Mouse (Mus musculus) myocyte (in vitro differentiated cells): ENCODE data around the gene Pbrm1.

Experiments
- CEBPB ChIP-seq: IDR thresholded peaks from 2 replicates; pipeline ENCODE4 v1.6.1; 2011; ENCODE audit warnings: mild to moderate bottlenecking, moderate library complexity; ENCODE audit not compliant: poor library complexity, insufficient read depth, severe bottlenecking
- E2F4 ChIP-seq: IDR thresholded peaks from one replicate; pipeline ENCODE4 v1.6.1; 2011; ENCODE audit warnings: mild to moderate bottlenecking, control low read depth, moderate library complexity; ENCODE audit not compliant: insufficient read depth
- MAX ChIP-seq: IDR thresholded peaks from one replicate; pipeline ENCODE4 v1.6.1; 2011; ENCODE audit warnings: low read depth, mild to moderate bottlenecking, control low read depth
- MYOD1 ChIP-seq, 3 experiments: IDR thresholded peaks; one replicate each; pipeline ENCODE4 v1.6.1; 2011; ENCODE audit warnings: control low read depth in 2 of 3, low read depth in 2 of 3, mild to moderate bottlenecking in 2 of 3, moderate library complexity in 1 of 3; ENCODE audit not compliant: insufficient read length in 2 of 3, control insufficient read depth in 1 of 3
- POLR2A ChIP-seq: IDR thresholded peaks from one replicate; pipeline ENCODE4 v1.6.1; 2011; ENCODE audit warnings: low read depth, mild to moderate bottlenecking, control low read depth, moderate library complexity; ENCODE audit not compliant: insufficient read length
- POLR2AphosphoS2 ChIP-seq: IDR thresholded peaks from one replicate; pipeline ENCODE4 v1.6.1; 2011; ENCODE audit warnings: low read depth, control low read depth; ENCODE audit not compliant: insufficient read length
- TCF12 ChIP-seq: IDR thresholded peaks from one replicate; pipeline ENCODE4 v1.6.1; 2011; ENCODE audit warnings: mild to moderate bottlenecking, control low read depth; ENCODE audit not compliant: poor library complexity, insufficient read depth, severe bottlenecking
- USF1 ChIP-seq: IDR thresholded peaks from one replicate; pipeline ENCODE4 v1.6.1; 2011; ENCODE audit warnings: low read depth, mild to moderate bottlenecking, control low read depth, moderate library complexity

DNA sequence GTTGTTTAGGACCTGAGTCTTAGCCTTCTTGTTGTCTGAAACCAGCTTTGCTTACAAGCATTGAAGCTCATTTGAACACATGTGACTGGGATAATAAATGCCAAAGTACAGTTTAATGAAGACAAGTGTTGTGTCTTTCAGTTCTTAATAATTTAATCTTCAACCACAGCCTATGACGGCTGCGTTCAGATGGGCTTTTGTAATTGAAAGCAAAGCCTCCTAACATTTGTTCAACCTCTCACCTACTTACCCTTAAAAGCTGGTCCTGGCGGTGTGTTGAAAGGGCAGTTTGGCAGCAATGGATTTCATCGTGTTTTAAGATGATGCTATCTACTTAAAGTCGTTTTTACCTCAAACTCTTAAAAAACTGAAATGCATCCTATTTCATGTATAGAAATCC lies 93.2 kb downstream of the Pbrm1 start:
- no peak for TF ChIP-seq POLR2A
- no peak for TF ChIP-seq TCF12
- TF ChIP-seq MAX: no peak
- no peak for TF ChIP-seq E2F4
- TF ChIP-seq MYOD1 (IDR thresholded peaks at IDR 0.05; ENCODE audit: control insufficient read depth in 1 of 3, insufficient read length in 2 of 3, low read depth in 2 of 3): no peak
- no peak for TF ChIP-seq POLR2AphosphoS2
- TF ChIP-seq CEBPB: no peak
- no peak for TF ChIP-seq USF1
